ENCODE assay signal across 24 mouse cellular contexts in the genomic region with DNA sequence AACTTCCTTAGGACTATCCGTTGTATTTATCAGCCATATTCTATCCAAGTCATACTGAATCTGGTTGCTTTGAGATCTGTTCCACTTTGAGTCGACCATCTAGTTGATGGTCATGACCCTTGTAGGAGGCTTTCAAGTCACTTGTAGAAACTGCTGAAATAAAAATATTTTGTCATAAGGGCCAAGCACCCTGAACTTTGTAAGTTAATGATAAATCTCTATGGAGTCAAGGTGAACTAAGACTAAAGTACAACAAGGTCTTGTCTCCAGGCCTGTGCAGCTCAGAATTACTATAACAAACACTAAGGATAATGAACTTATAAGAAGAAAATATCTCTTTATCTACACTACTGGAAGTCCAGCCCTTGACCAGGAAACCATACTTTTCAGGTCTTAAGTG.
"Had no signal": no experiment of that assay in that cellular context is flagged by ENCODE, and none has a peak within 500 bp of the region (broad histone marks: within the 10 kb centered on the region; RNA-seq: fewer than 3 reads in every experiment).

No protein-coding gene starts in this region.

- H3K27me3 ChIP-seq: heart, embryonic 13.5 days; hindbrain, embryonic 13.5 days; hindbrain, embryonic 15.5 days; limb, embryonic 13.5 days; limb, embryonic 15.5 days; liver, embryonic 13.5 days; liver, embryonic 15.5 days had no signal

- H3K4me3 ChIP-seq: heart, adult 2 months; heart, embryonic 13.5 days; heart, embryonic 15.5 days; hindbrain, embryonic 13.5 days; hindbrain, embryonic 15.5 days; limb, embryonic 13.5 days; limb, embryonic 15.5 days; liver, embryonic 13.5 days; liver, embryonic 15.5 days had no signal

- H3K9me3 ChIP-seq: heart, embryonic 13.5 days; heart, embryonic 15.5 days; hindbrain, embryonic 13.5 days; hindbrain, embryonic 15.5 days; limb, embryonic 13.5 days; limb, embryonic 15.5 days; liver, embryonic 13.5 days; liver, embryonic 15.5 days had no signal

- H3K4me2 ChIP-seq: heart, embryonic 11.5 days; heart, embryonic 13.5 days; heart, embryonic 15.5 days; hindbrain, embryonic 13.5 days; hindbrain, embryonic 15.5 days; limb, embryonic 13.5 days; limb, embryonic 15.5 days; liver, embryonic 11.5 days; liver, embryonic 13.5 days; liver, embryonic 15.5 days had no signal

- H3K4me1 ChIP-seq: hindbrain, embryonic 15.5 days; liver, embryonic 13.5 days; liver, embryonic 15.5 days had no signal

- ATAC-seq: forebrain, postnatal 0 days; hindbrain, postnatal 0 days; intestine, embryonic 16.5 days had no signal

- DNase-seq: forebrain, postnatal 0 days; gastrocnemius, postnatal 14 days; gastrocnemius, postnatal 36 days; heart, adult 11 months; heart, adult 2 months; heart, postnatal 14 days; heart, postnatal 36 days; kidney, postnatal 25 days; layer of hippocampus, adult 9-11 months; layer of hippocampus, postnatal 36 days; left cerebral cortex, postnatal 4 days; liver, embryonic 13.5 days; lung, adult 18-20 months had no signal

- H3K36me3 ChIP-seq: heart, embryonic 13.5 days; heart, embryonic 15.5 days; hindbrain, embryonic 13.5 days; hindbrain, embryonic 15.5 days; limb, embryonic 13.5 days; limb, embryonic 15.5 days; liver, embryonic 13.5 days; liver, embryonic 15.5 days had no signal

- H3K27ac ChIP-seq: heart, adult 2 months; heart, embryonic 13.5 days; heart, embryonic 15.5 days; hindbrain, embryonic 13.5 days; hindbrain, embryonic 15.5 days; hindbrain, postnatal 0 days; limb, embryonic 13.5 days; limb, embryonic 15.5 days; liver, embryonic 13.5 days; liver, embryonic 15.5 days had no signal

- H3K9ac ChIP-seq: forebrain, postnatal 0 days; heart, embryonic 13.5 days; heart, embryonic 15.5 days; hindbrain, embryonic 13.5 days; hindbrain, embryonic 15.5 days; limb, embryonic 13.5 days; limb, embryonic 15.5 days; liver, embryonic 13.5 days; liver, embryonic 15.5 days had no signal
